Mouse (Mus musculus): ENCODE results near the gene Gm5741.

Gm5741 gene

GRCm38 (mm10) chr8:85027922-85028321 is 39.9 kb downstream of the Gm5741 start:
- DNase-seq (ENCODE audit: low spot score): no peak

GRCm38 (mm10) chr8:85027516-85027855 is 40.3 kb downstream of the Gm5741 start:
- no peak for DNase-seq (ENCODE audit: low spot score)

GRCm38 (mm10) chr8:85026670-85027515 is 40.9 kb downstream of the Gm5741 start, which contains the start of gene Trir:
TSS of gene Trir (plus strand) at chr8:85026823.
- DNase-seq (ENCODE audit: low spot score): peak; percentile 94

- peak; percentile 61 for DNase-seq (ENCODE audit: low spot score)
Measured at GRCm38 (mm10) chr8:85025098-85025932, 42.5 kb downstream of the Gm5741 start, which contains the start of gene Asna1. TSS of gene Asna1 (minus strand) at chr8:85025281.

- no peak for DNase-seq (ENCODE audit: low spot score)
Measured at GRCm38 (mm10) chr8:85023846-85024245, 43.9 kb downstream of the Gm5741 start.

- no peak for DNase-seq (ENCODE audit: low spot score)
Measured at GRCm38 (mm10) chr8:85021514-85022055, 46.2 kb downstream of the Gm5741 start.
